Mouse (Mus musculus): Measurements from ENCODE around the gene Sptbn1.

Gene Sptbn1

DNA sequence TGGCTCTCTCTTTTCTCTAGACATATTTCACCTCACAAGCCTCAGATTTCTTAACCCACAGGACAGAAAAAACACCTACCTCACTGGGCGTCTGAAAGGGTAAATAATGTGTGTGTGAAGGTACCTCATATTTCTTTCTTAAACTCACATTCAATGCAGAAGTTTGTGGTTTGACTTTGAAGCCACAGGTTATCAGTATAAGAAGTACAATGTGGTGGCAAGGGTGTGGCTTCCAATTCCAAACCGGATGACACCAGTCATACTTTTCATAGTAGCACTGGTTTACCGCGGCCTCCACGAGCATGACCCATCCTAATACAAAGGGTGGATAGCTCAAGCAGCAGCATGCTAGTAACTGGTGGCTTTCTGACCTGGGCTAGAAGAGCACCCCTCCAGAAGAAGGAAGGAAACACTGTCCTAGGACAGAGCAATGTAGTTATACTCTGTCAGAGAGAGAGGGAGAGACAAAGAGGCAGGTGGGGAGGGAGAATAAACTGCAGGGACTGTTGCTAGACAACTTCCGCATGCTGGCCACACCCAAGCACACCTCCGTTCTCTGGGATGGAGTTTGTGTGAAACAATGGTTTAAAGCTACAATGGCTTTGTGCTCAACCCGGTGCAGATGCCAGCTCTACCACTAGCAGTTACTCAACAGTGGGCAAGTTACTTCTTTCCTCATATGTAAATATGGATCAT lies 85.1 kb downstream of the Sptbn1 start:
- H3K27me3 ChIP-seq (ENCODE audit: insufficient read depth, low read length), result no peaks in the 10 kb centered on the region
- H3K9me3 ChIP-seq (ENCODE audit: low read length), result no peaks in the 10 kb centered on the region
- peak overlapping the region; percentile 45; the same call in 1 of the 2 replicates for H3K4me3 ChIP-seq (replicated peaks; ENCODE audit: low read length)
- TF ChIP-seq CTCF (conservative IDR thresholded peaks at IDR 0.05; ENCODE audit: low read length) (no peak), NANOG (IDR thresholded peaks at IDR 0.05; ENCODE audit: borderline replicate concordance, low read length) (no peak), POU5F1 (IDR thresholded peaks at IDR 0.05; ENCODE audit: borderline replicate concordance, low read length) (no peak)
- peaks cover 99% of the 10 kb centered on the region for H3K4me1 ChIP-seq (replicated peaks; ENCODE audit: low read depth, low read length)
- peaks cover 22% of the 10 kb centered on the region; the same call in 1 of the 2 replicates for H3K36me3 ChIP-seq (ENCODE audit: insufficient read depth, low read length)

DNA sequence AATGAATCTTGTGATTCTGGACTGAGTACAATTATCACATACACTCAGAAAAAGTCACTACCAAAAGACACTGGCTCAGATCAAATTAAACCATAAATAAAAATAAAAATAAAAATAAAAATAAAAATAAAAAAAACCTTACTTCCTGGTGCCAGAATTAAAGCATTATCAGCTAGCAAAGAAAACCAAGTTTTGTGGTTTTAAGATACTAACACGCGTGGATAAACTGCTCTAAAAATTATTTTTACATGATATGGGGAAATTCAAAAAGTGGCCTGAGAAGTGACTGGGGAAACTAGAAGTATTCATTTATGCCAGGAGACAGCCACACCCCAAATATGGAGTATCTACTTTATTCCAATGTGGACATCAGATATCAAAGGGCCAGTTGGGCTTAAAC lies 89.8 kb downstream of the Sptbn1 start:
- no peak for TF ChIP-seq CTCF (conservative IDR thresholded peaks at IDR 0.05; ENCODE audit: low read length)
- TF ChIP-seq NANOG (IDR thresholded peaks at IDR 0.05; ENCODE audit: borderline replicate concordance, low read length), result no peak
- TF ChIP-seq POU5F1 (IDR thresholded peaks at IDR 0.05; ENCODE audit: borderline replicate concordance, low read length), result no peak
- Histone ChIP-seq H3K4me1 (replicated peaks; ENCODE audit: low read depth, low read length) (peaks cover 83% of the 10 kb centered on the region), H3K27me3 (ENCODE audit: insufficient read depth, low read length) (no peaks in the 10 kb centered on the region)

DNA sequence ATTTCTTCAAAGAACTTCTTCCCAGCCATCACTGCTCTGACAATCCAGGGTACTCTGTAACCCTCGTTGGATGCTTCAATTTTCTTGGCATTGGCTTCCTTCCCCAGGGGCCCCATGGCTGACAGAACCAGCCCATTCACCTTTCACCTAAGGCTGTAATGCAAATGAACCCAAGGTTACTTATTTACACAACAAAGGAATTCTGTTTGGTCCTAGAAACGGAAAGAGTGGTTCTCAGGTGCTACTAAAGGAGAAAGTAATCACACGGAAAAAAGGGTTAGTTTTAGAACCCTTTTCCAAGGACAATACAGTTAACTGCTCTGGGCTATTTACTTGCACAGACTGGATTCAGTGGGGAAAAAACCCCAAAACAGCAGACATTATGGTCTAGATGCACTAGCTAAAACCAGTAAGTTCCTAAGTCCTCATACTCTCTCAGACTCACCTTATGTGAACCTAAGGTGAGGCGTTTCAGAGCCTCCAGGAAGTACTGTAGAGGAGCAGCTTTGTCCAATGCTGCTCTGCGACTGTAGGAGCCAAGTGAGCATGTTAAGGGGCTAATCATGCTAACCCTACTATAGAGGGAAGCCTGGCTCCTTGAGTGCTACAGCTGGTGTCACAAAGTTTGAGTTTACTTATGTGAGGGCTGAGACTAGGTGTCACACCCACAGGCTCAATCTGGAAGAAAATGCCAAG lies 90.7 kb downstream of the Sptbn1 start:
- Histone ChIP-seq H3K36me3 (ENCODE audit: insufficient read depth, low read length) (peaks cover 28% of the 10 kb centered on the region; the same call in 1 of the 2 replicates), H3K4me1 (replicated peaks; ENCODE audit: low read depth, low read length) (peaks cover 74% of the 10 kb centered on the region), H3K27me3 (ENCODE audit: insufficient read depth, low read length) (no peaks in the 10 kb centered on the region), H3K9me3 (ENCODE audit: low read length) (no peaks in the 10 kb centered on the region), H3K4me3 (replicated peaks; ENCODE audit: low read length) (peak overlapping the region; percentile 32)
- TF ChIP-seq CTCF (conservative IDR thresholded peaks at IDR 0.05; ENCODE audit: low read length) (no peak), POU5F1 (IDR thresholded peaks at IDR 0.05; ENCODE audit: borderline replicate concordance, low read length) (peak; percentile 62), NANOG (IDR thresholded peaks at IDR 0.05; ENCODE audit: borderline replicate concordance, low read length) (peak; percentile 82)

More for the DNA sequence above, 89.8 kb downstream of the Sptbn1 start:
- Histone ChIP-seq H3K9me3 (ENCODE audit: low read length) (no peaks in the 10 kb centered on the region), H3K4me3 (replicated peaks; ENCODE audit: low read length) (no peak overlapping the region; the same call in 1 of the 2 replicates), H3K36me3 (ENCODE audit: insufficient read depth, low read length) (peaks cover 29% of the 10 kb centered on the region; the same call in 1 of the 2 replicates)

DNA sequence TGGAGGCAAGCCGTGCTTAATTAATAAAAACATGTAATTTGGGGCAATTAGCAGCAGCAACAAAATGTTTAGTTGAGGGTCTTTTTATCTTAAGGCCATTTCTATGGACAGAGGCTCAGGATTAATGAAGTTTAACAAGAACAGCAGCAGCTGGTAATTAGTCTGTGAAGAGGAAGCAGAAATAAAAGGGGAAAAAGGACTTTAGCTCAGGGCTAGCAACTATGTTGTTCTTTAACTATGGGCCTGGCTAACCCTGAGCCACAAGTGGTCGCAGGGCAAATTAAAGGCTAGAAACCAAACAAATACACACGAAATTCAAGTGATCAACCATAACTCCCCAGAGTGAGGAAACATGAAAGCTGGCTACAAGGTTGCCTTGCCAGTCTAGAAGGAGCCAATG lies 91.9 kb downstream of the Sptbn1 start:
- Histone ChIP-seq H3K36me3 (ENCODE audit: insufficient read depth, low read length) (peaks cover 24% of the 10 kb centered on the region; the same call in 1 of the 2 replicates), H3K4me3 (replicated peaks; ENCODE audit: low read length) (no peak overlapping the region), H3K27me3 (ENCODE audit: insufficient read depth, low read length) (no peaks in the 10 kb centered on the region), H3K4me1 (replicated peaks; ENCODE audit: low read depth, low read length) (peaks cover 62% of the 10 kb centered on the region), H3K9me3 (ENCODE audit: low read length) (no peaks in the 10 kb centered on the region)
- TF ChIP-seq NANOG (IDR thresholded peaks at IDR 0.05; ENCODE audit: borderline replicate concordance, low read length), result no peak
- TF ChIP-seq CTCF (conservative IDR thresholded peaks at IDR 0.05; ENCODE audit: low read length), result no peak
- TF ChIP-seq POU5F1 (IDR thresholded peaks at IDR 0.05; ENCODE audit: borderline replicate concordance, low read length), result no peak

DNA sequence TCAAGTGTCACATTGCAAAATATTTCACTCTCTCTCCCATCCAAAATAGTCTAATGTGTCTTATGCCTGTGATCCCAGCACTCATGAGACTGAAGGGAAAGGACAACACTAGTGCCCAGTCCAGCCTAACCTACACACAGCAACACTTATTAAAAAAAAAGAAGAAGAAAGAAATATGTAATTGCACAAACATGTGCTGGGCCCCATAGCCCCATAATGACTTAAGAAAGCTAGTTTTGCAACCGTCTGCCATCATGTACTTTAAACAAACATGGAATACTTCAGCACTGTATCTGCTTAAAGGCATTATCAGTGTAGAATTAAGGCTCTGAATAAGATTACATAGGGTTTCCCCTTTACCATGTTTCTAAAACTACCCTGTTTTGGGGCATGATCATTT lies 92.4 kb downstream of the Sptbn1 start:
- TF ChIP-seq NANOG (IDR thresholded peaks at IDR 0.05; ENCODE audit: borderline replicate concordance, low read length), result no peak
- TF ChIP-seq CTCF (conservative IDR thresholded peaks at IDR 0.05; ENCODE audit: low read length), result no peak
- TF ChIP-seq POU5F1 (IDR thresholded peaks at IDR 0.05; ENCODE audit: borderline replicate concordance, low read length), result no peak
- Histone ChIP-seq H3K9me3 (ENCODE audit: low read length) (no peaks in the 10 kb centered on the region), H3K4me1 (replicated peaks; ENCODE audit: low read depth, low read length) (peaks cover 57% of the 10 kb centered on the region), H3K27me3 (ENCODE audit: insufficient read depth, low read length) (no peaks in the 10 kb centered on the region), H3K4me3 (replicated peaks; ENCODE audit: low read length) (no peak overlapping the region), H3K36me3 (ENCODE audit: insufficient read depth, low read length) (peaks cover 20% of the 10 kb centered on the region; the same call in 1 of the 2 replicates)

DNA sequence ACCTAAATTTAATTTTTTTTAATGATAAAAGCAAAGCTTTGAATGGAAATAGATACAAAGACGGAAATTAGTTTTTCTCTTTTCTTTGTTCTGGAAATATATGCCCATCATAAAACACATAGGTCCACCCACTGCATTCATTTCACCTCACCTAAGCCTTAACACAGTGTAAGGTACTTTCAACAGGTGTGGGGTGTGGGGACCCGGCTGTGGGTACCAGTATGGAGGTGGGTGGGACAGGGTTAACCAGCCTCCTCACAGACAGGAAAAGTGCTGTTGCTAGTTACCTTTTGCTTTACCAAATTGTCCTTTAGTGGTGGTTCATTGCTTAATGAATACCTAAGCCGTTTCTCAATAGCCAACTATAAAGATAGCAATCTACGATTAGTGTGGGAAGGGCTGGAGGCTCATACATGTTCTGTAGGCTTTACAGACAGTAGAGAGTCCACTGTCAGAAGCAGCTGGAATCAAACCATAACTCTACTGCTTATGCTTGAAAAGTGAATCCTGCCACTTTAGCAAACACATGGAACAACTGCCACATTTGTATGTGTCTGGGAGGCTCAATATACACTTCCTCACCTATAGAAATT lies 96.3 kb downstream of the Sptbn1 start:
- H3K36me3 ChIP-seq (ENCODE audit: insufficient read depth, low read length), result peaks cover 23% of the 10 kb centered on the region; the same call in 1 of the 2 replicates
- H3K4me1 ChIP-seq (replicated peaks; ENCODE audit: low read depth, low read length), result peaks cover 28% of the 10 kb centered on the region
- TF ChIP-seq NANOG (IDR thresholded peaks at IDR 0.05; ENCODE audit: borderline replicate concordance, low read length), result no peak
- TF ChIP-seq CTCF (conservative IDR thresholded peaks at IDR 0.05; ENCODE audit: low read length), result no peak
- no peak for TF ChIP-seq POU5F1 (IDR thresholded peaks at IDR 0.05; ENCODE audit: borderline replicate concordance, low read length)
- no peak overlapping the region for H3K4me3 ChIP-seq (replicated peaks; ENCODE audit: low read length)
- H3K27me3 ChIP-seq (ENCODE audit: insufficient read depth, low read length), result no peaks in the 10 kb centered on the region
- H3K9me3 ChIP-seq (ENCODE audit: low read length), result no peaks in the 10 kb centered on the region

DNA sequence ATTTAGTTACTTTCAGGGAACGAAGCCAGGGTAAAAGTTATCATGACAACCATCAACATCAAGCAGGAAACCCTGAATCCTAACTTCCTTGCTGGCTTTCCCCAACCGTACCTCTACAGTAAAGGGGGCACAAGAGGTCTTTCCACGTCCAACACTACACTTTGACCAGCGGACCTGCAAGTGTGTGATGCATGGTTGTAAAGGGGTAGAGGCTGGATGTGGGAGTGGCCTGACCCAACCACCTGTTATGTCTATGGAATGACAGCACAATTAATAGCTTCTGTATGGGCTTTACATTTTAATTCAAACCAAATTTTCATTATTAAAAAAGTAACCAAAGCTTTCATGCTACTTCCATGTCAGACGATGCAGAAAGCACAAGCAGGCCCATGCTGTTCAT lies 96.8 kb downstream of the Sptbn1 start:
- H3K4me1 ChIP-seq (replicated peaks; ENCODE audit: low read depth, low read length), result peaks cover 28% of the 10 kb centered on the region
- no peak overlapping the region for H3K4me3 ChIP-seq (replicated peaks; ENCODE audit: low read length)
- H3K36me3 ChIP-seq (ENCODE audit: insufficient read depth, low read length), result peaks cover 26% of the 10 kb centered on the region; the same call in 1 of the 2 replicates
- H3K27me3 ChIP-seq (ENCODE audit: insufficient read depth, low read length), result no peaks in the 10 kb centered on the region
- H3K9me3 ChIP-seq (ENCODE audit: low read length), result no peaks in the 10 kb centered on the region
- TF ChIP-seq CTCF (conservative IDR thresholded peaks at IDR 0.05; ENCODE audit: low read length) (no peak), NANOG (IDR thresholded peaks at IDR 0.05; ENCODE audit: borderline replicate concordance, low read length) (no peak), POU5F1 (IDR thresholded peaks at IDR 0.05; ENCODE audit: borderline replicate concordance, low read length) (no peak)

DNA sequence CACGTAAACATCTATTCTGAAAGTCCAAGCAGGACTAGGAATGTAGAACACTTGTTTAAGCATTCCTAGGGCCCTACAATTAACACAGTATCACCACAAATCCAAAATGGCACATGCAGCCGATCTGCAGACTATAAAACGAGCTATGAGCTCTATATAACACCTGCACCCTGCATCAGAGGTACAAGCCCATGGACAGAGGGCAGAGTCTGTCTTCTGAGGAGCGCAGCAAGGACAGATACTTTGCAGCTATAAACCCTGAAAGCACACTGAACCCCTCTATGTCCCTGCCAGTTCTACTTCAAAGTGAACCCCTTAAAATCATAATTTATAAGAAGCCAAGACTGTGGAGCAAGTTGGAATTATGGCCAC lies 101.4 kb downstream of the Sptbn1 start:
- Histone ChIP-seq H3K4me3 (replicated peaks; ENCODE audit: low read length) (no peak overlapping the region), H3K4me1 (replicated peaks; ENCODE audit: low read depth, low read length) (peaks cover 55% of the 10 kb centered on the region), H3K27me3 (ENCODE audit: insufficient read depth, low read length) (no peaks in the 10 kb centered on the region), H3K36me3 (ENCODE audit: insufficient read depth, low read length) (peaks cover 23% of the 10 kb centered on the region), H3K9me3 (ENCODE audit: low read length) (no peaks in the 10 kb centered on the region)
- no peak for TF ChIP-seq NANOG (IDR thresholded peaks at IDR 0.05; ENCODE audit: borderline replicate concordance, low read length)
- no peak for TF ChIP-seq POU5F1 (IDR thresholded peaks at IDR 0.05; ENCODE audit: borderline replicate concordance, low read length)
- TF ChIP-seq CTCF (conservative IDR thresholded peaks at IDR 0.05; ENCODE audit: low read length), result no peak

Data from E14TG2a.4 (cell line).